Mouse (Mus musculus) cerebellum, adult 2 months (tissue): ENCODE results near the gene Myo3b.

ENCODE experiments used
- CTCF ChIP-seq: fragments of 200-500 bp; IDR thresholded peaks from 2 replicates; pipeline ENCODE4 v1.5.1; 2011; ENCODE audit warnings: low read depth, mild to moderate bottlenecking, control low read depth, low read length, moderate library complexity, borderline replicate concordance; ENCODE audit not compliant: insufficient read depth
- POLR2A ChIP-seq: fragments of 200-500 bp; IDR thresholded peaks from 2 replicates; pipeline ENCODE4 v1.6.1; 2011; ENCODE audit warnings: low read length, control low read depth, borderline replicate concordance; ENCODE audit not compliant: insufficient read depth

DNA sequence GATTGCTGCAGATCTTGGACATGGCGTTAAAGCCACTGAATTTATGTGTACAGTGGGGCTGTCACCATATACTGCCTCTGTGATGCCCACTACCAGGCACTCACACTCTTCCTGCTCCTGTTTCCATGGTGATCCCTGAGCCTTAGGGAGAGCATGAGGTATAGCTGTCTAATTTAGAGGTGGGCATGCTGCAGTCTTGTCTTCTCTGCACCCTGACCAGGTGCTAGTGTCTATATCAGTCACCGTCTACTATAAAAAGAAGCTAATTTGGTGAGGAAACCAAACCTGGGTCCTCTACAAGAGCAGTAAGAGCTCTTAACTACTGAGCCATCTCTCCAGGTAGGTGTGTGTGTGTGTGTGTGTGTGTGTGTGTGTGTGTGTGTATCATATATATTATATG is 32.4 kb upstream of the Myo3b start:
- TF ChIP-seq POLR2A (no peak), CTCF (no peak)
